Mouse (Mus musculus) testis, adult 10 weeks (tissue): Measurements from ENCODE around the gene Tmem39a. TPM values are rescaled to one million over a fixed set of nuclear protein-coding genes. Genes with fewer than 3 reads are reported as not detected.

Source experiments
- polyA plus RNA-seq: library from polyadenylated mRNA; stranded (reverse); fragments of 350-450 nt; fragmentation: Illumina TruSeq; extraction: RNeasy Lipid Tissue Mini Kit (QIAGEN cat#74804); gene quantifications from one replicate; pipeline ENCODE4 v1.2.3, GENCODE M21; 2014; ENCODE audit warnings: low read depth, low replicate concordance

The Tmem39a gene
- 23.9 TPM for polyA plus RNA-seq

DNA sequence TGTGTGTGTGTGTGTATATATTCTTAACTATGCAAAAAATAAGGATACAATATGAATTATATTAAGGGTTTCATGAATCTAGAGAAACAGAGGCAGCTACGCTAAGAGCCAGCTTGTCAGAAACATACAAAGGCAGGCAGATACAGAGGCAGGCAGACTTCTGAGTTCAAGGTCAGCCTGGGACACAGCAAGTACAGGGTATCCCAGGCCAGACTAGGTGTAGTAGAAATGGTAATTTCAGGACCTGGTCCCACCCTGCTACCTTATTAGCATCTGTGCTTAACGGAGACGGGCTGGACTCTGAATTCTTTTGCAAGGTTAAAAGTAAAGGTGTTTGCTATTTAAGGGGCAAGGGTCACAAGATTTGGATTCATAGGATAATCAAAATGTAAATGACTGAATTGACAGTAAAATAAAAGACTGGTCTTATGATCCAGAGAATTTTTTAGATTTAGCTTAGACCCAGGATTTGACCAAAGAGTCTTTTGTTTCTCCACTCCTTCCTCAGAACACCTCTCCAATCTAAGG lies at the start of gene Tmem39a:
Tmem39a (plus strand) TSS at position 478 of the 528 bp plus-strand sequence.

DNA sequence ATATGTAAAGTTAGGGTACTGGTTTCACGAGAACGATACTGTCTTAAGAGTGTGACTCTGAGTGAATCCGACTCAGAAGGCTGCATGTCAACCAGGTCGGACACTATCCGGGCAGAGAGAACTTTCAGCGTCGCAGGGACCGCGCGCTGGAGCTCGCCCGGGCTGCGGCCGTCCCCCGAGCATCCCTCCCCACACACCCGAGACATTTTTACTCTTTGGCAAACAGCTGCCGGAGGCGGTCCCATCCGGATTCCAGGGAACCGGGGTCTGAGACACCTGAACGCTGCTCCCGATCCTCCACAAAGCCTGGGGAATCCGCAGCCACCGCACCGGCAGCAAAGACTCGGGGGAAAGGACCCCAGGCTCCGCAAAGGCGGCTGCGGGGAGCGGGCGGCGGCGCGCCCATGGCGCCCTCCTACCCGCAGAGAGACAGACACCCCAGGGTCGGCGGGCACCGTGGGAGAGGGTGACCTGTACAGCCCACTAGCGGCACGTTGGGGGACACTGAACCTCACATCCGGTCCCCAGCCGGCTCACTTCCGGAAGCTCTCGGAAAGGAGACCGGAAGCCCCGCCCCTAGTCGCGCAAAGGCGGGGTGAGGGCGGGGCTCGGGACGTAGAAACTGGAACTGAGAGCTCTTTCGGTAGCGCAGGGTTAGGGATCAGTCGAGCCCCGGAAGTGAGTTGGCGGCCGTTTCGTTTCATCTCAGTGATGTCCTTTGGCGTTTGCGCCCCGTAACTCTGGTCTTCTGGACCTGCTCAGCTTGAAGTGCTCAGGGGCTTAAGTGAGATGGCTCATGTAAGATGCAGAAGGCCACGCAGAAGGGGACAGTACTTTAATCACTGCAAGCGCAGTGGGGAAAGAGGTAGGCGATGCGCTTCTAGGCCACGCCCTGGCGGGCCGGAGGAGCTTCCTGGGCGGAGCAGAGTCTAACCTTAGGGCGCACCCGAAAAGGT lies 36.1 kb upstream of the Tmem39a start, which contains the start of gene Timmdc1:
Timmdc1 (minus strand) TSS at position 535 of the 956 bp plus-strand sequence.

DNA sequence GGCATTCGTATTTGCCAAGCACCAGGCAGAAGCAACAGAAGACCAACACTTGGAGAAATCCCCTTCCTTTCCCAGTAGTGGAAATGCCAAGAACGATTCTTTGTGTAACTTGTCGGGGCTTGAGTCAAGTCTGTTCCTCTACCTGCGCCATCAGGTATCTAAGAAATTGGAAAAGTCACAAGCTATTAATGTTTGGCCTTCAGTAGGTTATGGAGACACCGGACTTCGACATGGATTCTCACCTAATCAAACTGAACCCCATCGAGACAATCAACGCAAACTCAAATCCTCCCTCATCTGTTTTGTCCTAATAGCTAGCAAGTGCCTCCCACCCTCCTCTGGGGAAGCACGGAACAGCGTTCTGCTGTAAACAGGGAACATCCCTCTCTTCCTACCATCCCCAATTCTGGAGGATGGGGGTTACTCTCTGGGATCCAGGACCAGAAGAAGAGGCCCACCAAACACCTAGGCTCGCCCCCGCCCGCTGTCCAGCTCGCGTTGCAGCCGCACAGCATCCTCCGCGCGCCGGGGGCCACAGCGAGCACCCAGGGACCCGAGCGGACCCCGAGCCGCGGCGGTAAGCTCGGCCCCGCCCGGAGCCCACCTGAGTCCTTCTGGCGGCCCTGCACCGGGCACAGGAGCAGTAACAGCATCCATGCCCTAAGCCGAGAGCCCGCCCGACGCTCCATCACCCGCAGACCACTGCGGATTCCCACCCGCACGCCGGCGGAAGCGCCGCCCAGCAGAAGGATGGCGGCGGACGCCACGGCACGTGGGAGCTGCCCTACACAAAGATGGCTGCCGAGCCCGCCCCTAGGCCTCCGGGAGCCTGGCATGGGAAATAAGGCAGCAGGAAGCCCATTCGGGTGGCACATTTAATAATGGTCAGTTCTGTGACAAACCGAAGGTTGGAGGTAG lies 8.8 kb upstream of the Tmem39a start, which contains the start of gene Poglut1:
Poglut1 (minus strand) TSS at position 780 of the 918 bp plus-strand sequence.

Other genes with a start within 250 kb of the Tmem39a start
- gene Maats1, start 216.6 kb upstream of the Tmem39a start, polyA plus RNA-seq, result 40.9 TPM
- gene Cox17, start 211.7 kb upstream of the Tmem39a start, polyA plus RNA-seq, result 38.7 TPM
- not detected for gene Gm21987, start 211.7 kb upstream of the Tmem39a start, polyA plus RNA-seq
- 0.34 TPM for gene Popdc2, start 196.5 kb upstream of the Tmem39a start, polyA plus RNA-seq
- 1.7 TPM for gene Pla1a, start 125.6 kb upstream of the Tmem39a start, polyA plus RNA-seq
- gene Adprh, start 106.0 kb upstream of the Tmem39a start, polyA plus RNA-seq, result 11.1 TPM
- gene Cd80, start 103.1 kb upstream of the Tmem39a start, polyA plus RNA-seq, result 0.20 TPM
- 5.6 TPM for gene Timmdc1, start 36.0 kb upstream of the Tmem39a start, polyA plus RNA-seq
- 6.6 TPM for gene Poglut1, start 8.4 kb upstream of the Tmem39a start, polyA plus RNA-seq
- 4.1 TPM for gene Arhgap31, start 154.6 kb downstream of the Tmem39a start, polyA plus RNA-seq
- gene B4galt4, start 183.6 kb downstream of the Tmem39a start, polyA plus RNA-seq, result 3.4 TPM
- 0.59 TPM for gene Upk1b, start 241.6 kb downstream of the Tmem39a start, polyA plus RNA-seq